Mouse (Mus musculus): ENCODE measurements around the gene Rad51ap1. TPM values are rescaled to one million over a fixed set of nuclear protein-coding genes. Genes with fewer than 3 reads are reported as not detected.

The Rad51ap1 gene
- 81.2 and 90.7 TPM in 2 replicates for polyA plus RNA-seq (2016; fragmentation: Nextera tagmentation; extraction: Ambion mirVana)

DNA sequence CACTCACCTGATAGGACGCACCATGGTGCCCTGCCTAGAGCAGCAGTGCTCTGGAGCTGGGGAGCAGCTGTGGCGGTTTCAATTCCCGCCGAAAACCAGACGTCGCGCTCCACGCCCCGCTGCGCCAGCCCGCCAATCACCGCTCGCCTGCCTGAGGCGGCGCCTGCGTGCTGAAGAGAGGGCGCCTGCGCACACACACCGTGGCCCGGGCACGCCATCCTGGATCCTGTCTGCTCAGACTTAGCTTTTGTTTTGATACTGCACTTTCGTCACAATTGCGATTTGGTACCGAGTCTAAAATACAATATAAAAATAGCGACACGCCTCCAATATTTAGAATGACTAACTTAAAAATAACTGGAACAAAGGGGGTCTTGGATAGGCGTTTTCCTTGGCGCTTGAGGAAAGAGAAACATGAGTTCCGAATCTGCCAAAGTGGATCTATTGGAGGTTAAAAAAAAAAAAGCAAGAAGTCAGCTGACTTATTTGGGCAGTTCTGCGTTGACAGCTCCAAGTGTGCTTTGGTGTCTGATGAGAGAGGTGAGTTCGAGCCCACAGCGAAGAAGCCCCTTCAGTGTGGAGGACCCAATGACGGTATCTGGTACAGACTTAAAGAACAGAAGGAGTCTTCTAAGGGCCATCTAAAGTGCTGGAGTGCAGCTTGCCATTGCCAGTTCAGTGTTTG lies at the start of gene Rad51ap1, which contains the start of gene D6Wsu163e:
TSS of gene Rad51ap1 (minus strand) at position 101 of the 685 bp plus-strand sequence.
TSS of gene D6Wsu163e (plus strand) at position 476 of the 685 bp plus-strand sequence.
- under 1% methylated on average over 33 of the region's 33 CpGs for WGBS
- Histone ChIP-seq H3K4me1 (peaks cover 27% of the 10 kb centered on the region), H3K9me3 (replicated peaks) (no peaks in the 10 kb centered on the region), H3K36me3 (peaks cover 11% of the 10 kb centered on the region), H3K27me3 (ENCODE audit: low read depth, poor library complexity, severe bottlenecking) (no peaks in the 10 kb centered on the region), H3K4me3 (peak within 1 kb of the TSS; percentile 94), H3K27ac (peak within 1 kb of the TSS; percentile 90)
- DNase-seq (ENCODE audit: low spot score): peak; percentile 95

DNA sequence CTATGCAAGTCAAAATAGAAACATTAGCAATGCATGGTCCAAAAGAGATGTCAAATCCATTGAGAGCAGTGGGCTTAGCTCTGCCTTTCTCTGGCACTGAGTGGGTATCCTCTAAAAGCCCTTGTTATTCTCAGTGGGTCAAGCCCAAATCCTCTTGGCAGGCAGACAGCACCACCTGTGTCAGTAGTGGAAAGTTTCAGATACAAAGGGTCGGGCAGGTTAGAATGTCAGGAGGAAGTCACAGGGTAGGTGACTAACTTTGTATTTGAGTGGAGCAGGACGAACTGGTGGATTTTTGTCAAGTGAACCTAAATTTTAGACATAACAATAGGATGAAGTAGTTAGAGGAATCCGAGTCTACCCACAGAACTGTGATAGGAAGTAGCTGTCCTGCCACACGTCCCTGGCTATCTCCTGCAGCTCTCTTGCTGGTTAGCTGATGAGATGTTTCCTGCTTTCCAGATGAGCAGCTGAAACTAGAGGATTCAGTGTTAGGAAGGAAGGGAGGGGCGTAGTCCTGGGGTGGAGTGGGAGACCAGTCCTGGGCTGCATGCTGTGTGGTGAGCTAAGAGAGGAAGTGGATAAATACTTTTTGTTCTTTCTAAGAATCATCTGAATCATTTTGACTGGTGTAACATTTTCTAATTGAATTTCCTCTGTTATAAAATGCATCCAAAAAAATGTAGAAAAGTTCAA lies 42.3 kb upstream of the Rad51ap1 start:
- WGBS: 69% methylated on average over 5 of the region's 5 CpGs
- Histone ChIP-seq H3K36me3 (no peaks in the 10 kb centered on the region), H3K4me3 (no peak overlapping the region), H3K27ac (no peak overlapping the region), H3K27me3 (ENCODE audit: low read depth, poor library complexity, severe bottlenecking) (no peaks in the 10 kb centered on the region), H3K4me1 (no peaks in the 10 kb centered on the region), H3K9me3 (replicated peaks) (no peaks in the 10 kb centered on the region)
- no peak for DNase-seq (ENCODE audit: low spot score)

DNA sequence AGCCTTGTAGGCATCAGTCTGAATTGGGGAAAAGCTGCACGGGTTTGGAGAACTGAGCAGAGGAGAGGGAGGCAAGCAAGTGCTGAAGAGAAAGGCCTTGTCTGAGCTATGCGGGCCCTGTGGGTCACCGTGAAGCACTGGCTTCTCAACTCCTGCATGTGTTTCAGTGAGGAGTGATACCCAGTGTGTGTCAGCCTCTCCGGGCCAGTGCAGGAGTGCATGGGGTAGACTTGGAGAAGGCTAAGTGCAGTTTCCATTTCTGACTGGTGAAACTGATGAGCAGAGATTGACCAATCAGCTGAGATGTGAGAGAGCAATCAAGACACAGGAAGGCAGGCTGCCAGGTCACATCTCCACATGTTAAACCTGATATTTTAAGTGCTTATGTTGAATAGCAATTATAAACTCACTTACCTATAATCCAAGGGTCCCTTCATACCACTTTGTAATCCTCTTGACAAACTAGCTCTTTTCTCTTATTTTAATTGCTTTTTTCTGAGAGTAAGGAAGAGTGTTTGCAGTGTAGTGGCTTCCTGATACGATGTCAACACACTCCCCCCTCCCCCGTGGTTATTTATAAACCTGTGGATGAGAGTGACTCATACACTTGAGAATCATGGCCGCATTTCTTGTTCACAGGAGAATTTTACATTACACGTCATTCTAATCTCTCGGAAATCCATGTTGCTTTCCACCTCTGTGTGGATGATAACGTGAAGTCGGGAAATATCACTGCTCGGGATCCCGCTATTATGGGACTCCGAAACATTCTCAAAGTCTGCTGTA lies 27.0 kb upstream of the Rad51ap1 start:
- Histone ChIP-seq H3K27ac (no peak overlapping the region), H3K27me3 (ENCODE audit: low read depth, poor library complexity, severe bottlenecking) (no peaks in the 10 kb centered on the region), H3K9me3 (replicated peaks) (no peaks in the 10 kb centered on the region), H3K4me3 (no peak overlapping the region), H3K36me3 (peaks cover 3% of the 10 kb centered on the region; the same call in 1 of the 2 replicates), H3K4me1 (peaks cover 5% of the 10 kb centered on the region; the same call in 1 of the 2 replicates)
- no peak for DNase-seq (ENCODE audit: low spot score)
- 92% methylated on average over 14 of the region's 14 CpGs for WGBS

DNA sequence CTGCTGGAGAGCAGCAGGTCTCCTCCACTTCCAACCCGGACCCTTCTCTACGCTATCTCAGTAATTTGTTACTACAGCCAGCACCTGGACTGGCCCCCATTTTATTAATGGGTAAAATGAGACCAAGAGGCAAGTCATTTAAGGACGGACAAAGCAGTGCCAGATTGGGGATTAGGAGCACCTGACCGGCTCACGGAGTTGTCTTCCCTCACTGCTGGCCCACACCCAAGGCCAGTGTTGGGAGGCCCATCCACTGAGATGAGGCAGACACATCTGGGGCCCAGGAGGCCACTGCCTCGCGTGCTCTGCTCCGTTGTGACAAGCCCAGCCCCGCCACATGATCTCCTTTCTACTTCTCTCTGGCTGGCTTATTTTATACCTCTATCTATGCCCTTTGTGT lies 24.0 kb upstream of the Rad51ap1 start:
- H3K36me3 ChIP-seq: peaks cover 3% of the 10 kb centered on the region; the same call in 1 of the 2 replicates
- no peaks in the 10 kb centered on the region for H3K9me3 ChIP-seq (replicated peaks)
- no peak for DNase-seq (ENCODE audit: low spot score)
- no peaks in the 10 kb centered on the region for H3K4me1 ChIP-seq
- whole genome bisulfite sequencing: 92% methylated on average over 9 of the region's 9 CpGs
- no peaks in the 10 kb centered on the region for H3K27me3 ChIP-seq (ENCODE audit: low read depth, poor library complexity, severe bottlenecking)
- H3K4me3 ChIP-seq: no peak overlapping the region
- H3K27ac ChIP-seq: no peak overlapping the region

DNA sequence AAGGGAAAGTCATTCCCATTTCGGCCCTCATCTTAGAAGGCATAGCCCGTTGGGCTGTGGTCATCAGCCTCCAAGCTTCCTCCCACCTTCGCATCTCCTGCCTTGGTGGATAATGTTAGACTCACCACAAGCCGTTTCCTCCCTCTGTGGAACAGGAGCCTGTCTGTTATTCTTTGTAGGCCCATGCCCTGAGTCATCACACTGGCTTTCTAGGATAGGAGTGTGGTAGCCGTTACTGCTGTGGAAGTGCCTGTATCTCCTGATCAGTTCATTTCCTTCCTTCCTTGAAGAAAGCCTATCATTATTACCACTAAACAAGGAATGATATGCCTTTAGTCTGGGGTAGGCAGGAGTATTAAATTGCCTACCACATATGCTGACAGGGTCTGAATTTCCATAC lies 23.3 kb upstream of the Rad51ap1 start:
- 86% methylated on average over 5 of the region's 5 CpGs for WGBS
- peaks cover 3% of the 10 kb centered on the region; the same call in 1 of the 2 replicates for H3K36me3 ChIP-seq
- no peak overlapping the region for H3K4me3 ChIP-seq
- no peak overlapping the region for H3K27ac ChIP-seq
- H3K4me1 ChIP-seq: no peaks in the 10 kb centered on the region
- no peaks in the 10 kb centered on the region for H3K27me3 ChIP-seq (ENCODE audit: low read depth, poor library complexity, severe bottlenecking)
- no peak for DNase-seq (ENCODE audit: low spot score)
- no peaks in the 10 kb centered on the region for H3K9me3 ChIP-seq (replicated peaks)

DNA sequence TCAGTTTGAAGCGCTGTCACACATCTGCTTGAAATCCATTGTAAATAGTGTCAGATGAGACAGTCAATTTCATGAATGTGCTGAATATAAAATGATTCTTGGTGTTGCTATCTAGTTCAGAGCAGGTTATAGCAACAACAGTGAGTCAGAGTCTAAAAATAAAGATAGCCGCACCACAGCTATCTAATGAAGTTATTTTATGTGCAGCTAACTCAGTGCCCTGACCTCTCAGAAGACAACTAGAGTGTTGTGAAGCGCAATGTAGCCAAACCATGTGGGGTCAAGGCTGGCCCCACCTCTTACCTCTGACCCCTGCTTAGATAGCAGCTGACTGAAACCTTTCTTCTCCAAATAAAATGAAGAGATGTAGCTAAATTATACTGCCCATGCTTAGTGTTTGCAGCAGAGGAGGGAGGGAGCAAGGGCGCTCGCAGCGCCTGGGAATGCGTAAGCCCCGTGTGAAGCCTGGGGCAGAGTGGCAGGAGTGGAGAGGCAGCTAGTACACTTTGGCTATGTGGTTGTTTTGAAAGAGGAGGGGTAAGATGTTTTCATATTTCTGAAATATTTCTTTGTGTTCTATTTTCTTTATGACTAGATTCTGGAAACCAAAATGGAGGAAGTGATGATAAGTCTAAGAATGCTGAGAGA lies 22.1 kb upstream of the Rad51ap1 start:
- Histone ChIP-seq H3K36me3 (peaks cover 13% of the 10 kb centered on the region; the same call in 1 of the 2 replicates), H3K27me3 (ENCODE audit: low read depth, poor library complexity, severe bottlenecking) (no peaks in the 10 kb centered on the region), H3K4me1 (no peaks in the 10 kb centered on the region), H3K27ac (no peak overlapping the region), H3K9me3 (replicated peaks) (no peaks in the 10 kb centered on the region), H3K4me3 (no peak overlapping the region)
- DNase-seq (ENCODE audit: low spot score): no peak
- WGBS: 90% methylated on average over 8 of the region's 8 CpGs

DNA sequence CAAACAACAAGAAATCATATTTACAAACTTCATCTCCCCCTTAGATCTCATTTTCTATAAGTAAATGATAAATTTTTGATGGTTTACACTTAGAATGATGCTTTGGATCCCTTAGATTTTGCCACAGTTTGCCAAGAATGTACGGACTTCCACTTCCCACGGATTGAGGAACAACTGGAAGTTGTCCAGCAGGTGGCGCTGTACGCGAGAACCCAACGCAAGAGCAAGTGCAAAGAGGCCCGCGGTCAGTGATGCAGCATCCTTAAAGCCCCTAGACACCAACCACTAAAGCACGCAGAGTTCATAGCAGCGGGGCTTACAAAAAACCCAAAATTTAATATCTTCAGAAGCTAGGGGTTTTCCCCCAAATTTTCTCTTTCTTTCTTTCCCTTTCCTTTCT lies 16.3 kb upstream of the Rad51ap1 start:
- Histone ChIP-seq H3K4me3 (no peak overlapping the region), H3K27me3 (ENCODE audit: low read depth, poor library complexity, severe bottlenecking) (no peaks in the 10 kb centered on the region), H3K36me3 (peaks cover 20% of the 10 kb centered on the region), H3K4me1 (no peaks in the 10 kb centered on the region), H3K27ac (no peak overlapping the region), H3K9me3 (replicated peaks) (no peaks in the 10 kb centered on the region)
- 15% methylated on average over 10 of the region's 10 CpGs for WGBS
- peak; percentile 91 for DNase-seq (ENCODE audit: low spot score)

DNA sequence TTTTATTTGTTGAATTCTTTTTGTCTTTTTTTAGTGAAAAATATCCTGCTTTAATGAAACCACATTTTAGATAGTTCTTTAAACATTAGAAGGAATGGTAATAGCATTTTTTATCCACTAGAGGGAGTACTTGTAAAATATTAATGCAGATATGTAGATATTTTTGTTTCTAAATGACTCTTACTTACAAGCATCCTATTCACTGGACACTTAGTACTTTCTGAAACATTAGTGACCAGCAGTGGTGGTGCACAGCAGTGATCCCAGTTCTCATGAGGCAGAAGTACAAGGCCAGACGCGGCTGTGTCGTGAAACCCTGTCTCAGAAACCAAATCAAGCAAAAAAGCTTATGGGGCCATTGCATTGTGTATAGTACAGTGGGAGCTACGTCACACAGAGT lies 8.9 kb upstream of the Rad51ap1 start:
- Histone ChIP-seq H3K4me1 (no peaks in the 10 kb centered on the region), H3K4me3 (no peak overlapping the region), H3K36me3 (peaks cover 17% of the 10 kb centered on the region), H3K9me3 (replicated peaks) (no peaks in the 10 kb centered on the region), H3K27me3 (ENCODE audit: low read depth, poor library complexity, severe bottlenecking) (no peaks in the 10 kb centered on the region), H3K27ac (no peak overlapping the region)
- 91% methylated on average over 4 of the region's 4 CpGs for WGBS
- no peak for DNase-seq (ENCODE audit: low spot score)

DNA sequence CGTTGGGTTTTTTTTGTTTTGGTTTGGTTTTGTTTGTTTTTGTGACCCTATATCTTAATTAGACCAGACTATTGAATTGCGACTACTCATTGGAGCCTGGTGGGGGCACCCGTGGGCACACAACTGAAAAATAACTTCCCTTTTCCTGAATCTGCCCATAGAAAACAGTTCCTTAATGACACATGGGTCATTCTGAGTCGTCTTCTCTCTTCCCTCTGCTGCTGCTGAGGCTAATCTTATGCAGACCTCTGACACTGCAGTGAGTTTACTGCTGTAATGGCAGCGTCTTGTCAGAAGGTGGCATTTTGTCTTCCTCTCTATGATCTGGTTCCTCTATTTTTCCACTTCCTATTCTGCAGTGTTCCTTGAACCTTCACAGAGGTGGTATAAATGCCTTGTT lies 1.1 kb upstream of the Rad51ap1 start:
- WGBS: 6% methylated on average over 5 of the region's 5 CpGs
- DNase-seq (ENCODE audit: low spot score): no peak
- peaks cover 8% of the 10 kb centered on the region for H3K36me3 ChIP-seq

DNA sequence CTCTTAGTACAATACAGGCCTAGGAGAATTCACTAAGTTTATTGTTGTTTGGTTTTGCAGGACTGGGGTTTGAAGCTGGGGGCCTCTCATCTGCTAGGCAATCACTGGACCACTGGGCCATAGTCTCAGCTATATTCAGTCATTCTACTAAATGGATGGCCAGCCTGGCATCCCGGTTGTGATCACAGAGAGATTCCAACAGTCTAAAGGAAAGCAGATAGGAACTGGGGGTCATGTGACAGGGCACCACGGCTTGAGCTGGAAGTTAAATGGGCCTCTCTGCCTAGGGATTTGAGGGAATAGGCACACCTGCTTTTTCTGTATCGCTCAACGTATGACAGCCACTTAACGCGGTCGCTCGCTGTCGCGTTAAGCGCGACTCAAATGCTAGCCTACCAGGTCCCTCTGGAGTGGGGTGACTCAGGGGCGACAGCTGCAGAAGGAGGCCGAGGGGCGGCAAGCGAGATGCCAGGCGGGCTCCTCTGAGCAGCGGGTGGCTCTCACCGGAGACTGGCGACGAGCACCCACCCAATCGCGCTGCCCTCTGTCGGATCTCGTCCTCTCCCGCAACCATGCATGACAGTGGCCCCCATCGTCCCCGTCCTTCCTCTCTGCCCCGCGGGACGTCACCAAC lies 417 bp downstream of the Rad51ap1 start:
- DNase-seq (ENCODE audit: low spot score): no peak
- Histone ChIP-seq H3K27ac (peak overlapping the region; percentile 90), H3K4me1 (peaks cover 27% of the 10 kb centered on the region), H3K36me3 (peaks cover 17% of the 10 kb centered on the region), H3K27me3 (ENCODE audit: low read depth, poor library complexity, severe bottlenecking) (no peaks in the 10 kb centered on the region), H3K4me3 (peak overlapping the region; percentile 94), H3K9me3 (replicated peaks) (no peaks in the 10 kb centered on the region)
- under 1% methylated on average over 31 of the region's 31 CpGs for WGBS

More for the DNA sequence above, 1.1 kb upstream of the Rad51ap1 start:
- no peak overlapping the region for H3K27ac ChIP-seq
- peaks cover 27% of the 10 kb centered on the region for H3K4me1 ChIP-seq
- H3K4me3 ChIP-seq: peak overlapping the region; percentile 94
- H3K27me3 ChIP-seq (ENCODE audit: low read depth, poor library complexity, severe bottlenecking): no peaks in the 10 kb centered on the region
- H3K9me3 ChIP-seq (replicated peaks): no peaks in the 10 kb centered on the region

DNA sequence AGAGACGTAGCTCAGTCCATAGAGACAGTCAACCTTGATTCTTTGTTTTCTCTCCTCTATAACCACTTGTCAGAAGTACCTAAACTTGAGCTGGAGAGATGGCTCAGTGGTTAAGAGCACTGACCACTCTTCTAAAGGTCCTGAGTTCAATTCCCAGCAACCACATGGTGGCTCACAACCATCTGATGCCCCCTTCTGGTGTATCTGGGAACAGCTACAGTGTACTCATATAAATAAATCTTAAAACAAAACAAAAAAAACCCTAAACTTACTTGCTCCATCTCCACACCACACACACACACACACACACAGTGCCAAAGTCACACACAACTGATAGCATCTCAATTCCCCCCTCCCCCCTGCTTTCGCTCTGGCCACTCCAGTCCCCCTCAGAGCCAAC lies 1.3 kb downstream of the Rad51ap1 start:
- no peaks in the 10 kb centered on the region for H3K27me3 ChIP-seq (ENCODE audit: low read depth, poor library complexity, severe bottlenecking)
- no peak overlapping the region; the same call in 1 of the 2 replicates for H3K27ac ChIP-seq
- H3K4me1 ChIP-seq: peaks cover 27% of the 10 kb centered on the region
- no peaks in the 10 kb centered on the region for H3K9me3 ChIP-seq (replicated peaks)
- 84% methylated on average over 2 of the region's 2 CpGs for WGBS
- DNase-seq (ENCODE audit: low spot score): no peak
- peaks cover 26% of the 10 kb centered on the region for H3K36me3 ChIP-seq
- peak overlapping the region; percentile 94 for H3K4me3 ChIP-seq

DNA sequence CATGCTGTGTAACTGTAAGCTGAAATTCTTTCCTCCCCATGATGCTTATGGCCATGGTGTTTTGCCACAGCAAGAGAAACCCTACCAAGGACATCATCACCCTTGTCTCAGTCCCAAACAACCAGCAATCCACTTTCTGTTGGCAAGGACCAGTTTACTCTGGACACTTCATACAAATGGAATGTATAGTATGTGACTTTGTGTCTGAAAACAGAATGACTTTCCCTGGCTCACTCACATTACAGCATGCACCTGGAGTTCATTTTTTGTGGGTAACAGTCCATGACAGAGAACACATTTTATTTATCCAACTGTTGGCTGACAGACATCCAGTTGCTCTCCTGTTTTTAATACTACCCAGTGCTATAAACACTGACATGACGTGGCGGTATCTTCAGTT lies 6.5 kb downstream of the Rad51ap1 start:
- Histone ChIP-seq H3K27me3 (ENCODE audit: low read depth, poor library complexity, severe bottlenecking) (no peaks in the 10 kb centered on the region), H3K4me1 (peaks cover 5% of the 10 kb centered on the region; the same call in 1 of the 2 replicates), H3K27ac (no peak overlapping the region), H3K9me3 (replicated peaks) (no peaks in the 10 kb centered on the region), H3K36me3 (peaks cover 74% of the 10 kb centered on the region), H3K4me3 (no peak overlapping the region)
- no peak for DNase-seq (ENCODE audit: low spot score)
- WGBS: 95% methylated on average over 2 of the region's 2 CpGs

All from limb, embryonic 10.5 days (tissue).